Mouse (Mus musculus) limb, embryonic 14.5 days (tissue): ENCODE results near the gene Saa1. TPM values are rescaled to one million over a fixed set of nuclear protein-coding genes. Genes with fewer than 3 reads are reported as not detected.

Experiments used
- ATAC-seq: fragments of 200-750 bp; cut with Nextera tagmentation; 2 replicates; pipeline ENCODE4 v1.8.0; 2017; ENCODE audit warnings: low read depth, moderate number of reproducible peaks, moderate TSS enrichment; ENCODE audit not compliant: low FRiP score
- DNase-seq: peaks from one replicate; pipeline ENCODE4 v3.0.0-alpha.2; 2015; ENCODE audit warnings: low spot score
- H3K27ac ChIP-seq: fragments of 300-500 bp; sonication (generic); replicated peaks from 2 replicates; pipeline ENCODE4 v1.5.1; 2014; ENCODE audit warnings: low read depth, mild to moderate bottlenecking, low read length, moderate library complexity, mixed read lengths
- H3K27me3 ChIP-seq: fragments of 300-500 bp; sonication (generic); 2 replicates; pipeline ENCODE4 v1.6.1; 2014; ENCODE audit warnings: low read length, mixed read lengths; ENCODE audit not compliant: control insufficient read depth, insufficient read depth
- H3K36me3 ChIP-seq: fragments of 300-500 bp; sonication (generic); 2 replicates; pipeline ENCODE4 v1.6.1; 2014; ENCODE audit warnings: mild to moderate bottlenecking, low read length, moderate library complexity, mixed read lengths; ENCODE audit not compliant: control insufficient read depth, insufficient read depth
- H3K4me1 ChIP-seq: fragments of 300-500 bp; sonication (generic); 2 replicates; pipeline ENCODE4 v1.6.1; 2014; ENCODE audit warnings: antibody characterized with exemption, low read length, mixed read lengths; ENCODE audit not compliant: control insufficient read depth, insufficient read depth
- H3K4me2 ChIP-seq: fragments of 300-500 bp; sonication (generic); replicated peaks from 2 replicates; pipeline ENCODE4 v1.6.1; 2014; ENCODE audit warnings: low read depth, mild to moderate bottlenecking, low read length, moderate library complexity; ENCODE audit not compliant: severe bottlenecking
- H3K4me3 ChIP-seq: fragments of 300-500 bp; sonication (generic); replicated peaks from 2 replicates; pipeline ENCODE4 v1.5.1; 2014; ENCODE audit warnings: low read length
- H3K9ac ChIP-seq: fragments of 300-500 bp; sonication (generic); 2 replicates; pipeline ENCODE4 v1.6.1; 2014; ENCODE audit warnings: mild to moderate bottlenecking, low read depth, low read length, moderate library complexity; ENCODE audit not compliant: severe bottlenecking
- H3K9me3 ChIP-seq: fragments of 300-500 bp; sonication (generic); 2 replicates; pipeline ENCODE4 v1.6.1; 2016; ENCODE audit warnings: low read length; ENCODE audit not compliant: control insufficient read depth
- POLR2A ChIP-seq: fragments of 200-500 bp; IDR thresholded peaks from 2 replicates; pipeline ENCODE4 v1.8.0; 2012; ENCODE audit warnings: inconsistent platforms, mild to moderate bottlenecking, moderate library complexity, borderline replicate concordance; ENCODE audit not compliant: insufficient read depth, insufficient read length; ENCODE audit errors: extremely low read depth
- WGBS: fragments of 180-500 bp; shearing (Covaris S2); extraction: QIAGEN DNeasy Blood & Tissue Kit; methylation state at CpG from one replicate; pipeline ENCODE4 v1.1.7; 2014; 5-methylcytosine and 5-hydroxymethylcytosine counted together
- polyA plus RNA-seq, 2 experiments: library from polyadenylated mRNA; depleted of rRNA in 1 of 2; stranded (reverse) in 1 of 2; unstranded in 1 of 2; fragments of >200 nt; fragmentation: Nextera tagmentation in 1 of 2; extraction: Ambion mirVana in 1 of 2; gene quantifications; 2 replicates each; pipeline versions ENCODE4 v1.2.1 to v1.2.3; 2012 to 2014

Saa1 gene
- polyA plus RNA-seq, 2 experiments: 0.24 to 0.44 TPM

DNA sequence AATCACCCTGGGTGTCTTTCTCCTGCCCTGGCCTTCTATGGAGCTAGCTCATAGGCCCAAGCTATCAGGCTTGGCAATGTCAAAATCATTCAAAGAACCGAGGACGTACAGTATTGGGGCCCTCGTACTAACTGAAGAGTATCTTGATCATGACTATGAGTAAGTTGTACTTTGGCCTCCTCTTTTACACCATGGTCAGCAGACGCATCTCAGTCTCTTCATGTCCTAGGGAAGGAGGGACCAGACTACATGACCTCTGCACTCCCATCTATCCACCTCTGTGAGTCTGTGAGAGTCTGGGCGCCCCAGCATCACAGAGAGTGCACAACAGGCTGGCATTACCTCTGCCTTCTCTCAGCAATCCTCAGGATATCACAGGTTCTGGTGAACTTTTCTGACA lies 19.8 kb upstream of the Saa1 start:
- peaks cover 75% of the 10 kb centered on the region for H3K36me3 ChIP-seq
- no peaks in the 10 kb centered on the region for H3K27me3 ChIP-seq

GRCm38 (mm10) chr7:46761049-46761795 lies 18.4 kb upstream of the Saa1 start:
- H3K36me3 ChIP-seq: peaks cover 67% of the 10 kb centered on the region
- no peak overlapping the region for H3K9ac ChIP-seq
- H3K4me3 ChIP-seq: no peak overlapping the region
- H3K4me1 ChIP-seq: no peaks in the 10 kb centered on the region
- H3K27me3 ChIP-seq: no peaks in the 10 kb centered on the region
- ATAC-seq: no peak
- no peak for TF ChIP-seq POLR2A
- H3K4me2 ChIP-seq: no peak overlapping the region
- no peak overlapping the region for H3K27ac ChIP-seq
- H3K9me3 ChIP-seq: no peaks in the 10 kb centered on the region
- no peak for DNase-seq
- WGBS: 79% methylated on average over 11 of the region's 11 CpGs

More for the DNA sequence above, 19.8 kb upstream of the Saa1 start:
- no peak for ATAC-seq
- Histone ChIP-seq H3K4me3 (no peak overlapping the region), H3K27ac (no peak overlapping the region), H3K4me2 (no peak overlapping the region), H3K4me1 (no peaks in the 10 kb centered on the region), H3K9me3 (no peaks in the 10 kb centered on the region), H3K9ac (no peak overlapping the region)
- no peak for DNase-seq
- no peak for TF ChIP-seq POLR2A
- 94% methylated on average over 5 of the region's 5 CpGs for WGBS

DNA sequence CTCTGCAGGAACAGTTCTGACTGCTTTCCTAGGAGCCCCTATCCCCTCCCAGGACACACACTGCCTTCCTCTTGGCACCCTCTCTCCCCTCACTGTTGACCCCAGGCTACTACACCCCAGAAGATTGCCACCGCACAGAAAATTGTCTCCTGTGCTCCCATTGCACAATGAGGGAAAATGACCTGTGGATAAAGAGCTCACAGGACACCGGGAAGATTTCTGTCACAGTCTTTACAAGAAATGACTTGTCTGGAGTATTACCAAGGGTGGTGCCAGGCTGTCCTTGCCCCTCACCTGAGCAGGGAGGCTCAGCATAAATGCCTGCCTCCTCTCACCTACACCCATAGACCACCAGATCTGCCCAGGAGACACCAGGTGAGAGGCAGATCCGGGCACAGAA lies 8.7 kb upstream of the Saa1 start, which contains the start of gene Saa2:
Saa2 (plus strand) TSS at position 301 of the 400 bp plus-strand sequence.
- H3K4me2 ChIP-seq: no peak within 1 kb of the TSS
- H3K4me1 ChIP-seq: no peaks in the 10 kb centered on the region
- DNase-seq (no peak), ATAC-seq (no peak)
- H3K36me3 ChIP-seq: no peaks in the 10 kb centered on the region
- H3K9ac ChIP-seq: no peak within 1 kb of the TSS
- no peak within 1 kb of the TSS for H3K4me3 ChIP-seq
- TF ChIP-seq POLR2A: no peak
- no peaks in the 10 kb centered on the region for H3K27me3 ChIP-seq
- H3K9me3 ChIP-seq: no peaks in the 10 kb centered on the region
- WGBS: 48% methylated on average over 3 of the region's 3 CpGs
- H3K27ac ChIP-seq: no peak within 1 kb of the TSS

DNA sequence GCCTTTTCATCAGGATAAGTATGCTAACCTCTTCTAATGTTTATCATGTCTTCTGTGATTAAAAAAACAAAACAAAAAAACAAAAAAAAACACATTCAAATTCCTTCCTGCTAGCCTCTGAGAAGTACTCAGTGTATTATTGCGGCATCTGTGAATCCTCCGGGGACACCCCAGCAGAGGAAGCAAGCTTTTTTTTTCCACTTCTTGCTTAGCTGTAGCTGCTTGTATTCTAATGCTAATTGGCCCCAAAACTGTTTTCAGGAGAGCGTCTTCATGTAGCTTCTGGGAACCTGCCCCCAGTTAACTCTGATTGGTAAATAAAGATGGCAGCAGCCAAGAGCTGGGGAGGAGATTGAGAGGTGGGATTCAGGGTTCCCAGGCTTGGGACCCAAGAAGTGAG lies 5.7 kb upstream of the Saa1 start:
- H3K4me1 ChIP-seq: no peaks in the 10 kb centered on the region
- H3K27ac ChIP-seq: no peak overlapping the region
- no peak for ATAC-seq
- no peak overlapping the region for H3K4me3 ChIP-seq
- TF ChIP-seq POLR2A: no peak
- no peaks in the 10 kb centered on the region for H3K9me3 ChIP-seq
- WGBS: 60% methylated on average over 3 of the region's 3 CpGs
- H3K27me3 ChIP-seq: no peaks in the 10 kb centered on the region
- DNase-seq: no peak
- no peak overlapping the region for H3K4me2 ChIP-seq
- no peak overlapping the region for H3K9ac ChIP-seq
- no peaks in the 10 kb centered on the region for H3K36me3 ChIP-seq

DNA sequence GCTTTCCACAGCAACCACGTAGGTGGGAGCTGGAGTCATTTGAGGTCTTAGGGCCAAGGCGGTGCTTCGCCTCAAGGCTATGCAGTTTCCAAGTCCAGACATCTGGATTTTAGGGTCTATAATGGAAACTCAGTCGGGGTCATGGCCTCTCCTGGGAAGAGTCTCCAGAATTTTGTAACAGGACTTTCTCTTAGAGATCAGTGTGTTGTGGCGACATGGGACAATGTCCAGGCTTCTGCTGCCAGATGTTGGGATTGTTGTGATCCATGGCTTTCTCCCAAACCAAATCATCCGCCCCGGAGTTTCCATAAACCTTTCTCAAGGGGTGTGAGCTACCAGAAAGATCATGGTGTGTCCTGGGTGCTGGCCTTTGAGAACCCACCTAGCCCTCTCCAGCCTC lies 3.6 kb upstream of the Saa1 start:
- DNase-seq (no peak), ATAC-seq (no peak)
- no peak for TF ChIP-seq POLR2A
- WGBS: 51% methylated on average over 7 of the region's 7 CpGs
- Histone ChIP-seq H3K36me3 (no peaks in the 10 kb centered on the region), H3K4me1 (no peaks in the 10 kb centered on the region), H3K27ac (no peak overlapping the region), H3K9ac (no peak overlapping the region), H3K9me3 (no peaks in the 10 kb centered on the region), H3K4me3 (no peak overlapping the region), H3K4me2 (no peak overlapping the region), H3K27me3 (no peaks in the 10 kb centered on the region)
